Mouse (Mus musculus) hindbrain, embryonic 14.5 days (tissue): ENCODE results near the gene Car1. TPM values are rescaled to one million over a fixed set of nuclear protein-coding genes. Genes with fewer than 3 reads are reported as not detected.

ENCODE experiments used
- ATAC-seq: fragments of 200-750 bp; cut with Nextera tagmentation; 2 replicates; pipeline ENCODE4 v1.8.0; 2017; ENCODE audit warnings: moderate number of reproducible peaks, mild to moderate bottlenecking, moderate TSS enrichment, moderate library complexity; ENCODE audit not compliant: low FRiP score
- DNase-seq: peaks from one replicate; pipeline ENCODE4 v3.0.0-alpha.2; 2015; ENCODE audit warnings: low spot score
- H3K27ac ChIP-seq: fragments of 300-500 bp; sonication (generic); 2 replicates; pipeline ENCODE4 v1.5.1; 2014; ENCODE audit warnings: mild to moderate bottlenecking, moderate library complexity
- H3K27me3 ChIP-seq: fragments of 300-500 bp; sonication (generic); 2 replicates; pipeline ENCODE4 v1.6.1; 2014; ENCODE audit warnings: mild to moderate bottlenecking, low read length, mixed read lengths; ENCODE audit not compliant: control insufficient read depth, insufficient read depth
- H3K36me3 ChIP-seq: fragments of 300-500 bp; sonication (generic); replicated peaks from 2 replicates; pipeline ENCODE4 v1.6.1; 2014; ENCODE audit not compliant: control insufficient read depth, insufficient read depth
- H3K4me1 ChIP-seq: fragments of 300-500 bp; sonication (generic); replicated peaks from 2 replicates; pipeline ENCODE4 v1.6.1; 2014; ENCODE audit warnings: antibody characterized with exemption, low read length, mixed read lengths; ENCODE audit not compliant: control insufficient read depth, insufficient read depth
- H3K4me2 ChIP-seq: fragments of 300-500 bp; sonication (generic); replicated peaks from 2 replicates; pipeline ENCODE4 v1.6.1; 2014; ENCODE audit warnings: mild to moderate bottlenecking, moderate library complexity
- H3K4me3 ChIP-seq: fragments of 300-500 bp; sonication (generic); replicated peaks from 2 replicates; pipeline ENCODE4 v1.5.1; 2014; ENCODE audit warnings: mild to moderate bottlenecking, low read length
- H3K9ac ChIP-seq: fragments of 300-500 bp; sonication (generic); 2 replicates; pipeline ENCODE4 v1.6.1; 2014
- H3K9me3 ChIP-seq: fragments of 300-500 bp; sonication (generic); 2 replicates; pipeline ENCODE4 v1.6.1; 2016; ENCODE audit warnings: low read length; ENCODE audit not compliant: control insufficient read depth
- WGBS: fragments of 180-500 bp; shearing (Covaris S2); extraction: QIAGEN DNeasy Blood & Tissue Kit; methylation state at CpG from one replicate; pipeline ENCODE4 v1.1.7; 2014; 5-methylcytosine and 5-hydroxymethylcytosine counted together
- polyA plus RNA-seq: library from polyadenylated mRNA; unstranded; fragments of >200 nt; fragmentation: Nextera tagmentation; extraction: Ambion mirVana; gene quantifications from 2 replicates; pipeline ENCODE4 v1.2.1, GENCODE M21; 2014

The Car1 gene
- polyA plus RNA-seq, result 0.23 TPM in 1 of 2 replicates, not detected in the other

DNA sequence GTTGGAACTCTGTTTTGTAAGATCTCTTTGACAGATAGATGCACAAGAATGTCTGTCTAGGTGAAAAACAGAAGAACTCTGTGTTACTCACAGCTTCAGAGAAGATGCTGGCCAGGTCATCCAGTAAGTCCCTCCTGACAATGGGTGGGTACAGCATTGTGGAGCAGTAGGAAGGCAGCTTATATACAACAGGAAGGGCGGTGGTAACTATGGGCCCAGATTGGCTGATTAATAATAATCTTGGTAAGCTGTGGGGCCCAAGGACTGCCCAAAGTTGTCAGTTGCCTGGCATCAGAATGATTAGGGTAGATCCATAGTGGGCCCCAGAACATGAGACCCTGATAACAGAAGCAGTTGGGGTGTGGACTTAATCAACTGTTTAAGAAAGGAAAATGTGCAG is at the start of gene Car1:
Gene Car1, minus strand, starts transcription at position 158 of the 400 bp plus-strand sequence.
- ATAC-seq (no peak), DNase-seq (no peak)
- Histone ChIP-seq H3K4me1 (no peaks in the 10 kb centered on the region), H3K36me3 (no peaks in the 10 kb centered on the region), H3K4me2 (no peak within 1 kb of the TSS), H3K4me3 (no peak within 1 kb of the TSS), H3K9me3 (no peaks in the 10 kb centered on the region), H3K27me3 (no peaks in the 10 kb centered on the region), H3K9ac (no peak within 1 kb of the TSS), H3K27ac (no peak within 1 kb of the TSS)
- WGBS, result 96% methylated on average over 1 of the region's 1 CpGs

GRCm38 (mm10) chr3:14857874-14858273 is 49.7 kb upstream of the Car1 start:
- Histone ChIP-seq H3K27me3 (no peaks in the 10 kb centered on the region), H3K27ac (no peak overlapping the region), H3K9ac (no peak overlapping the region), H3K4me2 (no peak overlapping the region), H3K36me3 (no peaks in the 10 kb centered on the region), H3K4me3 (no peak overlapping the region), H3K9me3 (no peaks in the 10 kb centered on the region), H3K4me1 (peaks cover 6% of the 10 kb centered on the region)
- ATAC-seq (no peak), DNase-seq (no peak)
- WGBS, result 89% methylated on average over 3 of the region's 3 CpGs

DNA sequence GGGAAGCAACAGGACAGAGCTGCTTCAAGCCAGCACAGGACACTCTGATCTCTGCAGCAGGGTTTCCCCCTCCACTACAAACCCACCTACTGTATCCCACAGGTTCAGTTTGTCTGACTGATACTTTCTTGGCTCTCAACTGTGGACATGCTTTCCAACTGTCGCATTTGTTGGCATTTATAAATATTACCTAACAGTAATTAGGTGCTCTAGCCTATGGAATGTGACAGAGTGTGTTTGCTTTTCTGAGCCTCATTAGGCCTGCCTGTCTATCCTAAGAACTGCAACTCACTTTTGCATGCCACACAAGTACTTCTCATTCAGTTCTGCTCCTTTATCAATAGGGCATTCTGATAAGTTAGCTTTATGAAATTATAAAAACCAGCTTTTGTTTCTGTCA is 46.3 kb upstream of the Car1 start:
- DNase-seq, result no peak
- WGBS, result 71% methylated on average over 1 of the region's 1 CpGs
- Histone ChIP-seq H3K27ac (no peak overlapping the region), H3K9me3 (no peaks in the 10 kb centered on the region), H3K27me3 (no peaks in the 10 kb centered on the region), H3K9ac (no peak overlapping the region), H3K36me3 (no peaks in the 10 kb centered on the region), H3K4me2 (no peak overlapping the region), H3K4me3 (no peak overlapping the region), H3K4me1 (no peaks in the 10 kb centered on the region)
- no peak for ATAC-seq

GRCm38 (mm10) chr3:14853966-14854365 is 45.8 kb upstream of the Car1 start:
- no peaks in the 10 kb centered on the region for H3K9me3 ChIP-seq
- DNase-seq (no peak), ATAC-seq (no peak)
- no peak overlapping the region for H3K4me3 ChIP-seq
- no peak overlapping the region for H3K4me2 ChIP-seq
- H3K36me3 ChIP-seq, result no peaks in the 10 kb centered on the region
- H3K4me1 ChIP-seq, result no peaks in the 10 kb centered on the region
- WGBS, result 76% methylated on average over 5 of the region's 5 CpGs
- H3K27me3 ChIP-seq, result no peaks in the 10 kb centered on the region
- H3K27ac ChIP-seq, result no peak overlapping the region
- no peak overlapping the region for H3K9ac ChIP-seq

DNA sequence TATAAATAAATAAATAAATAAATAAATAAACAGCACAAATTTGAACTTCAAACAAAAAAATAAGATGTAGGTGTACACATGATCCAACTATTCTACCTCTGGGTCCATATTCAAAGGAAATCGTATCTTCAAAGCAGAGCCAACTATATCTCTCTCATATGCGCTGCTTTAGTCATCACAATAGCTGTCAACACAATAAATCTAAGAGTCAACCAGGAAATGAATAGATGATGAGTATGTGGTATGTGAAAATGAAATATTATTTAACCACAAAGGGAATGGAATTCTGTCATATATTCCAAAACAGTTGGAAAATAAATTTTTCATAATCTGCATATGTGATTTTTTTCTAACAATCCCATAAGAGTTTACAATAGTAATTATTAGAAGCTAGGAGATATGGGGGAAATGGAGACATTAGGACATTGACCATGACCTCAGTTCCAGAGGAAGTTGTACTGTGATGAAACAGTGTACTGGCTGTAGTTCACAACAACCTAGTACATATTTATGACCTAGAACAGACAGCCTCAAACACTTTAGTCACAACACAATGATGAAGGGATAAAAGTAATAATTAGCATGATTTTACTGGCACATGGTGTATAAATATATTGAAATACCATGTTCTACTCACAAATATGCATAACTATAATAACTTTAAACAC is 40.6 kb upstream of the Car1 start:
- Histone ChIP-seq H3K4me2 (no peak overlapping the region), H3K27ac (no peak overlapping the region), H3K27me3 (no peaks in the 10 kb centered on the region), H3K4me3 (no peak overlapping the region), H3K9me3 (no peaks in the 10 kb centered on the region), H3K9ac (no peak overlapping the region), H3K4me1 (no peaks in the 10 kb centered on the region), H3K36me3 (no peaks in the 10 kb centered on the region)
- ATAC-seq (no peak), DNase-seq (no peak)
- 90% methylated on average over 2 of the region's 2 CpGs for WGBS

GRCm38 (mm10) chr3:14839466-14840118 is 31.4 kb upstream of the Car1 start:
- Histone ChIP-seq H3K9ac (no peak overlapping the region), H3K4me1 (no peaks in the 10 kb centered on the region), H3K9me3 (no peaks in the 10 kb centered on the region), H3K27ac (no peak overlapping the region), H3K4me3 (no peak overlapping the region), H3K27me3 (no peaks in the 10 kb centered on the region), H3K4me2 (no peak overlapping the region), H3K36me3 (no peaks in the 10 kb centered on the region)
- 88% methylated on average over 3 of the region's 3 CpGs for WGBS
- DNase-seq (no peak), ATAC-seq (no peak)

DNA sequence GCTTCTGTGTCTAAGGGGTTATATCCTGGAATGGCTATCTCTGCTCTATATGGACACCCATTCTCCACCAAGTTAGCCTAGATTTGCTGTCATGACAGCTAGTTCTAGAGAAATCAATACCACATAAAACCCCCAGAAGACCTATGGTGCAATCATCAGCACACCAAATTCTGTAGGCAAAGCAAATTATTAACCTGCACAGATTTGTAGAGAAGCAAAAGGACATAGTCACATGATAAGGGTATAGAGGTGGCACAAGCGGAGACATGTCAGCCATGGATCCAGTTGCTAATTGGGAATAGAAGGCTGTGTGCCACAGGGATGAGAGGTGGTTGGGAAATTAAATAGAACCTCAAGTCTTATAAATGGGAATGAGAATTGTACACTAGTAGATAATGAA is 30.8 kb upstream of the Car1 start:
- Histone ChIP-seq H3K27ac (no peak overlapping the region), H3K4me2 (no peak overlapping the region), H3K9ac (no peak overlapping the region), H3K4me1 (no peaks in the 10 kb centered on the region), H3K4me3 (no peak overlapping the region), H3K27me3 (no peaks in the 10 kb centered on the region), H3K9me3 (no peaks in the 10 kb centered on the region), H3K36me3 (no peaks in the 10 kb centered on the region)
- 96% methylated on average over 1 of the region's 1 CpGs for WGBS
- DNase-seq (no peak), ATAC-seq (no peak)

DNA sequence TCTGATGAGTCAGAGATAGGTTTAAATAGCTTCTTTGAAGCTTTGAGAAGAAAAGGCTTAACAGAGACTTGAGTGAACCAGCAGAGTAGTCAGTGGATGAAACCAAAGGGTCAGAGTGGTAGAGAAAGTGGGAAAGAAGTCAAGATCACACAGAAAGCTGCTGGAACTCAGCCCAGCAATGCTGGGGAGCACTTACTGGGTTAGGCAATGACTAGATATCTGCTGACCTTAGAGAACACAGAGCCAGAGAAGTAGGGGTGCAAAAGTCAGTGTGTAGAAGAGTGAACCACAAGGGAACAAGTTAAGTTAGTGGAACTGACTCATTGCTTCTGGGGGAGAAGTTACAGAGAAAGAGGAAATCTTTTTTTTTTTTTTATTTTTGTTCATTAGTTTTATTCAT is 24.6 kb upstream of the Car1 start:
- Histone ChIP-seq H3K27ac (no peak overlapping the region), H3K9me3 (no peaks in the 10 kb centered on the region), H3K36me3 (no peaks in the 10 kb centered on the region), H3K9ac (no peak overlapping the region), H3K4me3 (no peak overlapping the region), H3K27me3 (no peaks in the 10 kb centered on the region), H3K4me1 (no peaks in the 10 kb centered on the region), H3K4me2 (no peak overlapping the region)
- no peak for ATAC-seq
- no peak for DNase-seq

DNA sequence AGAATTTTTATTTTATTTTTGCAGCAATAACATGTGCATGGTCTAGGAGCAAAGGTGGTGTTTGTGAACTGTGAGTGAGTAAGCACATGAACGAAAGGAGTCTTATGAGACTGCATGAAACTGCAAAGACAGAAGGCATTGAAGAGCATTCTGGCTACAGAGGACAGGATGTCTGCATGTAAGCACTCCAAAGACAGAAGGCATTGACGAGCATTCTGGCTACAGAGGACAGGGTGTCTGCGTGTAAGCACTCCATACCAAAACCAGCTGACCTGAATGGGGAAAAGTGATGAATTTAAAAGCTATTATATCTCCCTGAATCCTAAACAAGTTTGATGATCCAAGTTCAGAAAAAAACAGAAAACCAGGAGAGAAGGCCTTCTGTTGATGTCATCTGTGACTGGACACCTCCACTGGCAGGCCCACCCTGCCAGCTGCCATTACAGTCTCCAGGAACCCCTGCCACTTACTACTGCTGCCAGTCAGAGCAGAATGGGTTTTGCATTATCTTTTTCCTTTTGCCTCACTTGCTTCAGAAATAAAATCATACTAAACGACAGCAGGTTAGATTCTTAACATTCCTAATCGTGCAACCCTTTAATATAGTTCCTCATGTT is 23.2 kb upstream of the Car1 start:
- Histone ChIP-seq H3K27ac (no peak overlapping the region), H3K27me3 (no peaks in the 10 kb centered on the region), H3K9me3 (no peaks in the 10 kb centered on the region), H3K4me1 (no peaks in the 10 kb centered on the region), H3K4me3 (no peak overlapping the region), H3K4me2 (no peak overlapping the region), H3K36me3 (no peaks in the 10 kb centered on the region), H3K9ac (no peak overlapping the region)
- WGBS, result 89% methylated on average over 5 of the region's 5 CpGs
- DNase-seq, result no peak
- ATAC-seq, result no peak
